Mouse (Mus musculus): ENCODE data around the gene Tssk1. TPM values are rescaled to one million over a fixed set of nuclear protein-coding genes. Genes with fewer than 3 reads are reported as not detected.

Tssk1 gene
- total RNA-seq (2021) = under 1 TPM in 1 of 2 experiments, not detected in 1; 0.07 TPM
- long read RNA-seq, experiment 1 = 0 reads
- long read RNA-seq, experiment 2 = 0 reads

GRCm38 (mm10) chr16:17893923-17894322, at the start of gene Tssk1:
TSS of gene Tssk1 (plus strand) at chr16:17894223.
- no peak for DNase-seq (ENCODE audit: low spot score)

- no peak for DNase-seq (ENCODE audit: low spot score)
These were observed 45.6 kb upstream of the Tssk1 start for GRCm38 (mm10) chr16:17848431-17848830.

GRCm38 (mm10) chr16:17848928-17849327, 45.1 kb upstream of the Tssk1 start:
- peak; percentile 33 for DNase-seq (ENCODE audit: low spot score)

GRCm38 (mm10) chr16:17849486-17849885, 44.5 kb upstream of the Tssk1 start:
- DNase-seq (ENCODE audit: low spot score) = no peak

GRCm38 (mm10) chr16:17851331-17851730, 42.7 kb upstream of the Tssk1 start:
- DNase-seq (ENCODE audit: low spot score) = no peak

- DNase-seq (ENCODE audit: low spot score) = no peak
These were observed 42.2 kb upstream of the Tssk1 start for GRCm38 (mm10) chr16:17851860-17852259.

- no peak for DNase-seq (ENCODE audit: low spot score)
These were observed 40.8 kb upstream of the Tssk1 start for GRCm38 (mm10) chr16:17853263-17853662.

GRCm38 (mm10) chr16:17857157-17857556, 36.9 kb upstream of the Tssk1 start:
- no peak for DNase-seq (ENCODE audit: low spot score)

GRCm38 (mm10) chr16:17858592-17858991, 35.4 kb upstream of the Tssk1 start:
- no peak for DNase-seq (ENCODE audit: low spot score)

GRCm38 (mm10) chr16:17865293-17865692, 28.7 kb upstream of the Tssk1 start:
- DNase-seq (ENCODE audit: low spot score) = no peak

GRCm38 (mm10) chr16:17865770-17866169, 28.3 kb upstream of the Tssk1 start:
- DNase-seq (ENCODE audit: low spot score) = no peak

GRCm38 (mm10) chr16:17871248-17871647, 22.8 kb upstream of the Tssk1 start:
- no peak for DNase-seq (ENCODE audit: low spot score)

- DNase-seq (ENCODE audit: low spot score) = no peak
These were observed 21.0 kb upstream of the Tssk1 start for GRCm38 (mm10) chr16:17872995-17873394.

- peak; percentile 25 for DNase-seq (ENCODE audit: low spot score)
These were observed 18.8 kb upstream of the Tssk1 start for GRCm38 (mm10) chr16:17875174-17875573.

GRCm38 (mm10) chr16:17876096-17876495, 17.9 kb upstream of the Tssk1 start:
- DNase-seq (ENCODE audit: low spot score) = no peak

GRCm38 (mm10) chr16:17879571-17879970, 14.5 kb upstream of the Tssk1 start:
- no peak for DNase-seq (ENCODE audit: low spot score)

GRCm38 (mm10) chr16:17882196-17882595, 11.8 kb upstream of the Tssk1 start:
- no peak for DNase-seq (ENCODE audit: low spot score)

- no peak for DNase-seq (ENCODE audit: low spot score)
These were observed 9.9 kb upstream of the Tssk1 start for GRCm38 (mm10) chr16:17884116-17884515.

GRCm38 (mm10) chr16:17889689-17890341, 4.2 kb upstream of the Tssk1 start:
- no peak for DNase-seq (ENCODE audit: low spot score)

- no peak for DNase-seq (ENCODE audit: low spot score)
These were observed 3.7 kb upstream of the Tssk1 start for GRCm38 (mm10) chr16:17890342-17890727.

- DNase-seq (ENCODE audit: low spot score) = peak; percentile 81
These were observed 3.0 kb upstream of the Tssk1 start for GRCm38 (mm10) chr16:17890917-17891566.

- DNase-seq (ENCODE audit: low spot score) = peak; percentile 99
These were observed 2.5 kb upstream of the Tssk1 start, which contains the start of gene Gm20518 for GRCm38 (mm10) chr16:17891567-17891959. TSS of gene Gm20518 (minus strand) at chr16:17891671.

- no peak for DNase-seq (ENCODE audit: low spot score)
These were observed 1.4 kb upstream of the Tssk1 start for GRCm38 (mm10) chr16:17892606-17893005.
